In the genomic region with DNA sequence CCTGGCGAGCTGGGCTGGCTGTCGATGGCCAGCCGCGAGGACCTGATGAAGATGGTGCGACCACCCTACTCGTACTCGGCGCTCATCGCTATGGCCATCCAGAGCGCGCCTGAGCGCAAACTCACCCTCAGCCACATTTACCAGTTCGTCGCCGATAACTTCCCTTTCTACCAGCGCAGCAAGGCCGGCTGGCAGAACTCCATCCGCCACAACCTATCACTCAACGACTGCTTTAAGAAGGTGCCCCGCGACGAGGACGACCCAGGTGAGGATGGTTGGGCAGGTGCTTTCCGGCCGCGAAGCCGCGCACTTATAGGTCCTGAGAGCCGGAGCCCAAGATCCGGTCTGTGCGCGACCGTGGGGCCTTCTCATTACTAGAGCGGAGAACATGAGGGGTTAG, we compare ENCODE assay signal across 8 mouse cellular contexts. TPM values are rescaled to one million over a fixed set of nuclear protein-coding genes. Genes with fewer than 3 reads are reported as not detected.
DNase-seq lines count a peak whose midpoint lies in the region; ATAC-seq lines count a peak whose summit lies in the region.

No protein-coding gene starts in this region.

- H3K9ac ChIP-seq in lung, embryonic 16.5 days (ENCODE audit: low read length), result no peak overlapping the region
- peak overlapping the region; percentile 60 for H3K9ac ChIP-seq in hindbrain, embryonic 13.5 days
- 0 out of 2 replicates have a peak overlapping the region, but pooled peaks have one; percentile 18 for H3K9ac ChIP-seq in midbrain, embryonic 15.5 days

- 1% methylated on average over 34 of the region's 34 CpGs for WGBS in lung, embryonic 16.5 days
- under 1% methylated on average over 34 of the region's 34 CpGs for WGBS in hindbrain, embryonic 13.5 days
- WGBS in midbrain, embryonic 15.5 days, result under 1% methylated on average over 30 of the region's 34 CpGs

- H3K9me3 ChIP-seq in lung, embryonic 16.5 days (ENCODE audit: control insufficient read depth, low read length), result no peaks in the 10 kb centered on the region
- no peaks in the 10 kb centered on the region for H3K9me3 ChIP-seq in hindbrain, embryonic 13.5 days
- no peaks in the 10 kb centered on the region for H3K9me3 ChIP-seq in midbrain, embryonic 15.5 days

- H3K4me3 ChIP-seq in lung, embryonic 16.5 days (ENCODE audit: low read length), result peak overlapping the region; percentile 48
- H3K4me3 ChIP-seq in hindbrain, embryonic 13.5 days, result peak overlapping the region; percentile 49
- peak overlapping the region; percentile 43 for H3K4me3 ChIP-seq in midbrain, embryonic 15.5 days

- H3K36me3 ChIP-seq in lung, embryonic 16.5 days (ENCODE audit: control insufficient read depth, insufficient read depth, low read length), result no peaks in the 10 kb centered on the region
- H3K36me3 ChIP-seq in hindbrain, embryonic 13.5 days, result no peaks in the 10 kb centered on the region
- H3K36me3 ChIP-seq in midbrain, embryonic 15.5 days (replicated peaks), result no peaks in the 10 kb centered on the region

- H3K4me1 ChIP-seq in lung, embryonic 16.5 days (replicated peaks; ENCODE audit: control insufficient read depth, insufficient read depth, low read length), result peaks cover 7% of the 10 kb centered on the region
- H3K4me1 ChIP-seq in hindbrain, embryonic 13.5 days (replicated peaks), result peaks cover 14% of the 10 kb centered on the region
- H3K4me1 ChIP-seq in midbrain, embryonic 15.5 days, result peaks cover 13% of the 10 kb centered on the region

- peak; percentile 49 for DNase-seq in embryo, embryonic 10 days (ENCODE audit: low spot score)
- no peak for DNase-seq in embryo, embryonic 10.5 days (ENCODE audit: low spot score)
- DNase-seq in lung, postnatal 10 days, result no peak
- DNase-seq in natural killer cell, adult 2 months (ENCODE audit: low spot score in 2 of 2), result no peak

- H3K4me2 ChIP-seq in lung, embryonic 16.5 days (ENCODE audit: low read depth, low read length), result peak overlapping the region; percentile 64
- peak overlapping the region; percentile 87 for H3K4me2 ChIP-seq in hindbrain, embryonic 13.5 days
- peak overlapping the region; percentile 90 for H3K4me2 ChIP-seq in midbrain, embryonic 15.5 days

- H3K27me3 ChIP-seq in lung, embryonic 16.5 days (ENCODE audit: control insufficient read depth, insufficient read depth, low read depth, low read length), result peaks cover 69% of the 10 kb centered on the region
- peaks cover 84% of the 10 kb centered on the region for H3K27me3 ChIP-seq in hindbrain, embryonic 13.5 days
- H3K27me3 ChIP-seq in midbrain, embryonic 15.5 days (replicated peaks), result peaks cover 62% of the 10 kb centered on the region

- no peak overlapping the region for H3K27ac ChIP-seq in lung, embryonic 16.5 days (ENCODE audit: low read length)
- no peak overlapping the region for H3K27ac ChIP-seq in hindbrain, embryonic 13.5 days
- no peak overlapping the region for H3K27ac ChIP-seq in midbrain, embryonic 15.5 days

- no peak for ATAC-seq in lung, embryonic 16.5 days (ENCODE audit: low read depth)
- ATAC-seq in hindbrain, embryonic 13.5 days (ENCODE audit: low FRiP score), result peak; percentile 16; the same call in 1 of the 2 replicates
- ATAC-seq in midbrain, embryonic 15.5 days (replicated peaks), result peak; percentile 46; the same call in 1 of the 2 replicates
- no peak for ATAC-seq in erythroblast, adult 5-6 weeks (replicated peaks; ENCODE audit: low FRiP score, poor library complexity, severe bottlenecking)

RNA-seq across cellular contexts. Expression of gene Foxi3, which starts 0.6 kb away (rescaled TPM):
- polyA plus RNA-seq in lung, embryonic 16.5 days (2015; fragmentation: Nextera tagmentation; extraction: Ambion mirVana), result not detected in 2 replicates
- not detected in 2 replicates for polyA plus RNA-seq in hindbrain, embryonic 13.5 days (2015; fragmentation: Nextera tagmentation; extraction: Ambion mirVana)
- not detected in 2 replicates for polyA plus RNA-seq in midbrain, embryonic 15.5 days (2015; fragmentation: Nextera tagmentation; extraction: Ambion mirVana)
- not detected in 2 replicates for total RNA-seq in erythroblast, adult 5-6 weeks (2015; ENCODE audit: low replicate concordance)
- total RNA-seq in erythroblast, adult 5-6 weeks (2017; ENCODE audit: low replicate concordance), result not detected in 2 replicates

RNA-seq across cellular contexts. Expression of gene Tex37, which starts 38.2 kb away (rescaled TPM):
- not detected in 2 replicates for polyA plus RNA-seq in lung, embryonic 16.5 days (2015; fragmentation: Nextera tagmentation; extraction: Ambion mirVana)
- polyA plus RNA-seq in hindbrain, embryonic 13.5 days (2015; fragmentation: Nextera tagmentation; extraction: Ambion mirVana), result not detected in 2 replicates
- not detected in 2 replicates for polyA plus RNA-seq in midbrain, embryonic 15.5 days (2015; fragmentation: Nextera tagmentation; extraction: Ambion mirVana)
- total RNA-seq in erythroblast, adult 5-6 weeks (2015; ENCODE audit: low replicate concordance), result not detected in 2 replicates
- total RNA-seq in erythroblast, adult 5-6 weeks (2017; ENCODE audit: low replicate concordance), result not detected in 2 replicates

Comparison
In these comparisons a context has a peak if more than half of its experiments do, and no peak if none do; other contexts are left out.
1. ATAC-seq: peak in hindbrain, embryonic 13.5 days (single experiment) and midbrain, embryonic 15.5 days (single experiment); none in lung, embryonic 16.5 days (single experiment) and erythroblast, adult 5-6 weeks (single experiment).
2. Peak in every context shown above with its lines, with median percentiles within 50 percentile points of each other: H3K4me2 ChIP-seq and H3K4me3 ChIP-seq.